Mouse (Mus musculus) hindbrain, embryonic 14.5 days (tissue): Measurements from ENCODE around the gene C2cd4a. TPM values are rescaled to one million over a fixed set of nuclear protein-coding genes. Genes with fewer than 3 reads are reported as not detected.

Source experiments
- ATAC-seq: fragments of 200-750 bp; cut with Nextera tagmentation; 2 replicates; pipeline ENCODE4 v1.8.0; 2017; ENCODE audit warnings: moderate number of reproducible peaks, mild to moderate bottlenecking, moderate TSS enrichment, moderate library complexity; ENCODE audit not compliant: low FRiP score
- DNase-seq: peaks from one replicate; pipeline ENCODE4 v3.0.0-alpha.2; 2015; ENCODE audit warnings: low spot score
- H3K27ac ChIP-seq: fragments of 300-500 bp; sonication (generic); 2 replicates; pipeline ENCODE4 v1.5.1; 2014; ENCODE audit warnings: mild to moderate bottlenecking, moderate library complexity
- H3K27me3 ChIP-seq: fragments of 300-500 bp; sonication (generic); 2 replicates; pipeline ENCODE4 v1.6.1; 2014; ENCODE audit warnings: mild to moderate bottlenecking, low read length, mixed read lengths; ENCODE audit not compliant: control insufficient read depth, insufficient read depth
- H3K36me3 ChIP-seq: fragments of 300-500 bp; sonication (generic); replicated peaks from 2 replicates; pipeline ENCODE4 v1.6.1; 2014; ENCODE audit not compliant: control insufficient read depth, insufficient read depth
- H3K4me1 ChIP-seq: fragments of 300-500 bp; sonication (generic); replicated peaks from 2 replicates; pipeline ENCODE4 v1.6.1; 2014; ENCODE audit warnings: antibody characterized with exemption, low read length, mixed read lengths; ENCODE audit not compliant: control insufficient read depth, insufficient read depth
- H3K4me2 ChIP-seq: fragments of 300-500 bp; sonication (generic); replicated peaks from 2 replicates; pipeline ENCODE4 v1.6.1; 2014; ENCODE audit warnings: mild to moderate bottlenecking, moderate library complexity
- H3K4me3 ChIP-seq: fragments of 300-500 bp; sonication (generic); replicated peaks from 2 replicates; pipeline ENCODE4 v1.5.1; 2014; ENCODE audit warnings: mild to moderate bottlenecking, low read length
- H3K9ac ChIP-seq: fragments of 300-500 bp; sonication (generic); 2 replicates; pipeline ENCODE4 v1.6.1; 2014
- H3K9me3 ChIP-seq: fragments of 300-500 bp; sonication (generic); 2 replicates; pipeline ENCODE4 v1.6.1; 2016; ENCODE audit warnings: low read length; ENCODE audit not compliant: control insufficient read depth
- WGBS: fragments of 180-500 bp; shearing (Covaris S2); extraction: QIAGEN DNeasy Blood & Tissue Kit; methylation state at CpG from one replicate; pipeline ENCODE4 v1.1.7; 2014; 5-methylcytosine and 5-hydroxymethylcytosine counted together
- polyA plus RNA-seq: library from polyadenylated mRNA; unstranded; fragments of >200 nt; fragmentation: Nextera tagmentation; extraction: Ambion mirVana; gene quantifications from 2 replicates; pipeline ENCODE4 v1.2.1, GENCODE M21; 2014

C2cd4a gene
- polyA plus RNA-seq, 1 experiment from 2014 or later: 0.41 TPM

- no peaks in the 10 kb centered on the region for H3K27me3 ChIP-seq
- no peaks in the 10 kb centered on the region for H3K36me3 ChIP-seq
- H3K9ac ChIP-seq: no peak overlapping the region
- H3K4me2 ChIP-seq: no peak overlapping the region
- no peak overlapping the region for H3K4me3 ChIP-seq
- ATAC-seq: no peak
- 79% methylated on average over 5 of the region's 5 CpGs for WGBS
- H3K9me3 ChIP-seq: no peaks in the 10 kb centered on the region
- H3K4me1 ChIP-seq: no peaks in the 10 kb centered on the region
- DNase-seq: no peak
- no peak overlapping the region for H3K27ac ChIP-seq
Measured at GRCm38 (mm10) chr9:67823131-67823530, 9.0 kb downstream of the C2cd4a start.

GRCm38 (mm10) chr9:67818668-67818950 lies 13.5 kb downstream of the C2cd4a start:
- no peak for ATAC-seq
- Histone ChIP-seq H3K4me3 (no peak overlapping the region), H3K27ac (no peak overlapping the region), H3K36me3 (no peaks in the 10 kb centered on the region), H3K4me2 (no peak overlapping the region), H3K27me3 (no peaks in the 10 kb centered on the region), H3K4me1 (no peaks in the 10 kb centered on the region), H3K9me3 (no peaks in the 10 kb centered on the region), H3K9ac (no peak overlapping the region)
- WGBS: 83% methylated on average over 4 of the region's 4 CpGs
- DNase-seq: no peak

- no peak for ATAC-seq
- 67% methylated on average over 10 of the region's 10 CpGs for WGBS
Measured at GRCm38 (mm10) chr9:67817898-67818667, 14.0 kb downstream of the C2cd4a start.

GRCm38 (mm10) chr9:67816172-67816928 lies 15.8 kb downstream of the C2cd4a start:
- Histone ChIP-seq H3K9me3 (no peaks in the 10 kb centered on the region), H3K36me3 (no peaks in the 10 kb centered on the region), H3K9ac (no peak overlapping the region), H3K4me3 (no peak overlapping the region), H3K4me2 (no peak overlapping the region), H3K4me1 (no peaks in the 10 kb centered on the region), H3K27ac (no peak overlapping the region), H3K27me3 (no peaks in the 10 kb centered on the region)
- 69% methylated on average over 2 of the region's 2 CpGs for WGBS
- ATAC-seq (no peak), DNase-seq (no peak)

More at GRCm38 (mm10) chr9:67817898-67818667, 14.0 kb downstream of the C2cd4a start:
- no peak for DNase-seq
- Histone ChIP-seq H3K4me1 (no peaks in the 10 kb centered on the region), H3K27me3 (no peaks in the 10 kb centered on the region), H3K4me3 (no peak overlapping the region), H3K9ac (no peak overlapping the region), H3K4me2 (no peak overlapping the region), H3K36me3 (no peaks in the 10 kb centered on the region), H3K9me3 (no peaks in the 10 kb centered on the region), H3K27ac (no peak overlapping the region)

- H3K9ac ChIP-seq: no peak overlapping the region
- no peak overlapping the region for H3K27ac ChIP-seq
- ATAC-seq (no peak), DNase-seq (no peak)
- H3K27me3 ChIP-seq: no peaks in the 10 kb centered on the region
- H3K4me1 ChIP-seq: 0 out of 2 replicates have a peak, but pooled peaks cover 4% of the 10 kb centered on the region
- H3K36me3 ChIP-seq: no peaks in the 10 kb centered on the region
- H3K4me3 ChIP-seq: no peak overlapping the region
- 23% methylated on average over 8 of the region's 8 CpGs for WGBS
- no peaks in the 10 kb centered on the region for H3K9me3 ChIP-seq
- H3K4me2 ChIP-seq: no peak overlapping the region
Measured at GRCm38 (mm10) chr9:67813665-67814337, 18.3 kb downstream of the C2cd4a start.

- H3K9me3 ChIP-seq: no peaks in the 10 kb centered on the region
- H3K27me3 ChIP-seq: no peaks in the 10 kb centered on the region
- H3K4me1 ChIP-seq: 0 out of 2 replicates have a peak, but pooled peaks cover 4% of the 10 kb centered on the region
- DNase-seq (no peak), ATAC-seq (no peak)
- H3K4me2 ChIP-seq: no peak overlapping the region
- WGBS: 78% methylated on average over 4 of the region's 4 CpGs
- H3K27ac ChIP-seq: no peak overlapping the region
- H3K36me3 ChIP-seq: no peaks in the 10 kb centered on the region
- H3K9ac ChIP-seq: no peak overlapping the region
- H3K4me3 ChIP-seq: no peak overlapping the region
Measured at GRCm38 (mm10) chr9:67813171-67813570, 19.0 kb downstream of the C2cd4a start.

GRCm38 (mm10) chr9:67811116-67811515 lies 21.0 kb downstream of the C2cd4a start:
- Histone ChIP-seq H3K9ac (no peak overlapping the region), H3K4me3 (no peak overlapping the region), H3K27ac (no peak overlapping the region), H3K4me1 (0 out of 2 replicates have a peak, but pooled peaks cover 4% of the 10 kb centered on the region), H3K36me3 (no peaks in the 10 kb centered on the region), H3K27me3 (no peaks in the 10 kb centered on the region), H3K4me2 (no peak overlapping the region), H3K9me3 (no peaks in the 10 kb centered on the region)
- ATAC-seq (no peak), DNase-seq (no peak)
- 85% methylated on average over 3 of the region's 3 CpGs for WGBS

- no peaks in the 10 kb centered on the region for H3K27me3 ChIP-seq
- 0 out of 2 replicates have a peak, but pooled peaks cover 4% of the 10 kb centered on the region for H3K4me1 ChIP-seq
- H3K9ac ChIP-seq: no peak overlapping the region
- no peak overlapping the region for H3K4me3 ChIP-seq
- ATAC-seq (no peak), DNase-seq (no peak)
- H3K4me2 ChIP-seq: no peak overlapping the region
- WGBS: 61% methylated on average over 6 of the region's 6 CpGs
- no peaks in the 10 kb centered on the region for H3K36me3 ChIP-seq
- H3K27ac ChIP-seq: no peak overlapping the region
- no peaks in the 10 kb centered on the region for H3K9me3 ChIP-seq
Measured at GRCm38 (mm10) chr9:67810527-67810926, 21.6 kb downstream of the C2cd4a start.

- Histone ChIP-seq H3K4me1 (0 out of 2 replicates have a peak, but pooled peaks cover 4% of the 10 kb centered on the region), H3K4me3 (no peak overlapping the region), H3K36me3 (no peaks in the 10 kb centered on the region), H3K4me2 (no peak overlapping the region), H3K27me3 (no peaks in the 10 kb centered on the region), H3K9me3 (no peaks in the 10 kb centered on the region), H3K9ac (no peak overlapping the region), H3K27ac (no peak overlapping the region)
- DNase-seq (no peak), ATAC-seq (no peak)
- WGBS: 55% methylated on average over 5 of the region's 5 CpGs
Measured at GRCm38 (mm10) chr9:67807000-67807399, 25.1 kb downstream of the C2cd4a start.
